7 mouse cellular contexts compared by ENCODE assay signal in genomic region chr3:144380921-144381320, GRCm38 (mm10).
DNase-seq lines count a peak whose midpoint lies in the region; ATAC-seq lines count a peak whose summit lies in the region.

No protein-coding gene starts in this region.

- ATAC-seq in activated CD4-positive, CD25-positive, alpha-beta regulatory T cell, adult 4 months = peak; percentile 85
- peak; percentile 89 for ATAC-seq in common myeloid progenitor, adult 5-6 weeks (replicated peaks; ENCODE audit: low read depth, poor library complexity, severe bottlenecking)
- ATAC-seq in limb, embryonic 11.5 days (ENCODE audit: insufficient number of reproducible peaks, low FRiP score, low TSS enrichment, low read depth) = peak; percentile 81
- ATAC-seq in midbrain, embryonic 12.5 days (ENCODE audit: low FRiP score, low read depth) = peak; percentile 86

- H3K4me1 ChIP-seq in limb, embryonic 11.5 days (ENCODE audit: control insufficient read depth, insufficient read depth, low read length) = peaks cover 27% of the 10 kb centered on the region
- H3K4me1 ChIP-seq in midbrain, embryonic 12.5 days = peaks cover 30% of the 10 kb centered on the region

- peak overlapping the region; percentile 70; the same call in 1 of the 2 replicates for H3K27ac ChIP-seq in limb, embryonic 11.5 days (replicated peaks; ENCODE audit: low read depth, low read length)
- no peak overlapping the region for H3K27ac ChIP-seq in midbrain, embryonic 12.5 days (replicated peaks)

- peak overlapping the region; percentile 30; the same call in 1 of the 2 replicates for H3K9ac ChIP-seq in limb, embryonic 11.5 days (ENCODE audit: low read length)
- peak overlapping the region; percentile 7; the same call in 1 of the 2 replicates for H3K9ac ChIP-seq in midbrain, embryonic 12.5 days (replicated peaks)

- peak; percentile 87 for DNase-seq in gastrocnemius, postnatal 14 days
- DNase-seq in induced T-regulatory cell, adult 2 months (ENCODE audit: low read depth) = peak; percentile 77
- DNase-seq in limb, embryonic 11.5 days (ENCODE audit: low spot score) = peak; percentile 91
- peak; percentile 36 for DNase-seq in spleen, adult 12 weeks (ENCODE audit: low spot score)

- H3K36me3 ChIP-seq in limb, embryonic 11.5 days (ENCODE audit: control insufficient read depth, insufficient read depth, low read length) = no peaks in the 10 kb centered on the region
- H3K36me3 ChIP-seq in midbrain, embryonic 12.5 days = no peaks in the 10 kb centered on the region

- peak overlapping the region; percentile 48 for H3K4me2 ChIP-seq in limb, embryonic 11.5 days (ENCODE audit: low read depth, severe bottlenecking)
- H3K4me2 ChIP-seq in midbrain, embryonic 12.5 days (replicated peaks) = peak overlapping the region; percentile 42

- intact Hi-C loops in gastrocnemius, postnatal 14 days (cut with DNase I; ENCODE audit: low total_unique reads) = no loop called here

- H3K27me3 ChIP-seq in limb, embryonic 11.5 days (ENCODE audit: control insufficient read depth, insufficient read depth, low read length) = no peaks in the 10 kb centered on the region
- peaks cover 6% of the 10 kb centered on the region; the same call in 1 of the 2 replicates for H3K27me3 ChIP-seq in midbrain, embryonic 12.5 days

- peak overlapping the region; percentile 19 for H3K4me3 ChIP-seq in limb, embryonic 11.5 days (ENCODE audit: low read depth, low read length)
- H3K4me3 ChIP-seq in midbrain, embryonic 12.5 days = peak overlapping the region; percentile 20

- no peaks in the 10 kb centered on the region for H3K9me3 ChIP-seq in limb, embryonic 11.5 days (ENCODE audit: control insufficient read depth, low read length)
- H3K9me3 ChIP-seq in midbrain, embryonic 12.5 days = no peaks in the 10 kb centered on the region

- under 1% methylated on average over 18 of the region's 18 CpGs for WGBS in limb, embryonic 11.5 days
- WGBS in midbrain, embryonic 12.5 days = 3% methylated on average over 18 of the region's 18 CpGs

Comparison
In these comparisons a context has a peak if more than half of its experiments do, and no peak if none do; other contexts are left out.
1. DNase-seq: peak in every context shown above with its lines; median percentile 91 in limb, embryonic 11.5 days; 87 in gastrocnemius, postnatal 14 days; 77 in induced T-regulatory cell, adult 2 months; 36 in spleen, adult 12 weeks.